Mouse (Mus musculus) MEL (cell line): ENCODE data around the gene Omp. TPM values are rescaled to one million over a fixed set of nuclear protein-coding genes. Genes with fewer than 3 reads are reported as not detected.

Experiments used
- DNase-seq: peaks from one replicate; pipeline ENCODE4 v3.0.0; 2011; ENCODE audit warnings: low read depth, low spot score
- H3K27ac ChIP-seq: 2 replicates; pipeline ENCODE4 v1.5.1; 2012; ENCODE audit warnings: low read depth, mild to moderate bottlenecking, control low read depth, low read length, moderate library complexity; ENCODE audit not compliant: control insufficient read depth
- H3K27me3 ChIP-seq, 2 experiments: fragments of 150-350 bp in 1 of 2; sonication (generic) in 1 of 2; 2 replicates each; pipeline ENCODE4 v1.6.1; 2012; ENCODE audit warnings: low read length in 2 of 2, mild to moderate bottlenecking in 2 of 2, improper control_type of control experiment in 1 of 2, moderate library complexity in 1 of 2; ENCODE audit not compliant: insufficient read depth in 2 of 2, control insufficient read depth in 1 of 2
- H3K36me3 ChIP-seq, 2 experiments: 2 replicates each; pipeline ENCODE4 v1.6.1; 2012 to 2014; ENCODE audit warnings: low read length in 2 of 2, improper control_type of control experiment in 1 of 2, inconsistent platforms in 1 of 2, mild to moderate bottlenecking in 1 of 2; ENCODE audit not compliant: insufficient read depth in 2 of 2, control insufficient read depth in 1 of 2
- H3K4me1 ChIP-seq, 2 experiments: fragments of 150-350 bp in 1 of 2; sonication (generic) in 1 of 2; 2 replicates each; pipeline ENCODE4 v1.6.1; 2012; ENCODE audit warnings: low read length in 2 of 2, improper control_type of control experiment in 1 of 2, mild to moderate bottlenecking in 1 of 2; ENCODE audit not compliant: insufficient read depth in 2 of 2, control insufficient read depth in 1 of 2
- H3K4me3 ChIP-seq, 2 experiments: fragments of 150-350 bp in 1 of 2; sonication (generic) in 1 of 2; 2 replicates each; pipeline ENCODE4 v1.5.1; 2012; ENCODE audit warnings: low read depth in 2 of 2, low read length in 2 of 2, mild to moderate bottlenecking in 2 of 2, moderate library complexity in 2 of 2, control low read depth in 1 of 2, improper control_type of control experiment in 1 of 2; ENCODE audit not compliant: control insufficient read depth in 1 of 2, insufficient read depth in 1 of 2
- H3K79me2 ChIP-seq: 2 replicates; pipeline ENCODE4 v1.6.1; 2012; ENCODE audit warnings: mild to moderate bottlenecking, low read length, moderate library complexity; ENCODE audit not compliant: control insufficient read depth, poor library complexity, insufficient read depth
- H3K9ac ChIP-seq: 2 replicates; pipeline ENCODE4 v1.6.1; 2012; ENCODE audit warnings: low read depth, mild to moderate bottlenecking, control low read depth, low read length, moderate library complexity; ENCODE audit not compliant: control insufficient read depth, poor library complexity, severe bottlenecking
- H3K9me3 ChIP-seq: fragments of 150-350 bp; sonication (generic); replicated peaks from 2 replicates; pipeline ENCODE4 v1.6.1; 2012; ENCODE audit warnings: mild to moderate bottlenecking, low read length, improper control_type of control experiment, moderate library complexity; ENCODE audit not compliant: insufficient read depth
- EP300 ChIP-seq, 2 experiments: IDR thresholded peaks; 2 replicates each; pipeline ENCODE4 v1.6.1; 2011; ENCODE audit warnings: improper control_type of control experiment in 2 of 2, low read length in 2 of 2, low read depth in 1 of 2, mild to moderate bottlenecking in 1 of 2
- GABPA ChIP-seq: IDR thresholded peaks from 2 replicates; pipeline ENCODE4 v1.6.1; 2012; ENCODE audit warnings: low read depth, mild to moderate bottlenecking, inconsistent platforms, low read length, improper control_type of control experiment, moderate library complexity
- JUND ChIP-seq: IDR thresholded peaks from 2 replicates; pipeline ENCODE4 v1.6.1; 2011; ENCODE audit warnings: low read depth, mild to moderate bottlenecking, improper control_type of control experiment, low read length
- MAFK ChIP-seq: IDR thresholded peaks from 2 replicates; pipeline ENCODE4 v1.6.1; 2011; ENCODE audit warnings: low read depth, mild to moderate bottlenecking, low read length, improper control_type of control experiment, borderline replicate concordance
- MEF2A ChIP-seq: IDR thresholded peaks from 2 replicates; pipeline ENCODE4 v1.6.1; 2014; ENCODE audit warnings: low read depth, mild to moderate bottlenecking, inconsistent platforms, low read length, improper control_type of control experiment; ENCODE audit not compliant: poor library complexity, insufficient replicate concordance, severe bottlenecking; ENCODE audit errors: extremely low read depth
- POLR2AphosphoS5 ChIP-seq: IDR thresholded peaks from 2 replicates; pipeline ENCODE4 v1.6.1; 2012; ENCODE audit warnings: low read depth, borderline replicate concordance, mild to moderate bottlenecking, inconsistent platforms, low read length, moderate library complexity, mixed read lengths
- RAD21 ChIP-seq: IDR thresholded peaks from 2 replicates; pipeline ENCODE4 v1.6.1; 2011; ENCODE audit warnings: mild to moderate bottlenecking, low read depth, low read length, improper control_type of control experiment
- RCOR1 ChIP-seq: IDR thresholded peaks from 2 replicates; pipeline ENCODE4 v1.6.1; 2012; ENCODE audit warnings: low read depth, mild to moderate bottlenecking, inconsistent platforms, low read length, improper control_type of control experiment
- SMC3 ChIP-seq: IDR thresholded peaks from 2 replicates; pipeline ENCODE4 v1.6.1; 2011; ENCODE audit warnings: low read depth, low read length, improper control_type of control experiment
- TAL1 ChIP-seq: IDR thresholded peaks from 2 replicates; pipeline ENCODE4 v1.6.1; 2012; ENCODE audit warnings: mild to moderate bottlenecking, inconsistent platforms, low read length, moderate library complexity, mixed read lengths
- TBP ChIP-seq: IDR thresholded peaks from 2 replicates; pipeline ENCODE4 v1.8.0; 2011; ENCODE audit warnings: low read depth, low read length, improper control_type of control experiment
- TCF12 ChIP-seq: IDR thresholded peaks from 2 replicates; pipeline ENCODE4 v1.6.1; 2014; ENCODE audit warnings: low read depth, mild to moderate bottlenecking, inconsistent platforms, low read length, improper control_type of control experiment, moderate library complexity
- USF1 ChIP-seq: IDR thresholded peaks from 2 replicates; pipeline ENCODE4 v1.6.1; 2014; ENCODE audit warnings: low read depth, mild to moderate bottlenecking, inconsistent platforms, low read length, improper control_type of control experiment, moderate library complexity
- USF2 ChIP-seq, 2 experiments: IDR thresholded peaks; 2 replicates each; pipeline ENCODE4 v1.6.1; 2011 to 2012; ENCODE audit warnings: improper control_type of control experiment in 2 of 2, low read length in 2 of 2, borderline replicate concordance in 1 of 2, inconsistent platforms in 1 of 2, low read depth in 1 of 2, mild to moderate bottlenecking in 1 of 2; ENCODE audit not compliant: insufficient read depth in 1 of 2
- ZC3H11A ChIP-seq: IDR thresholded peaks from 2 replicates; pipeline ENCODE4 v1.6.1; 2012; ENCODE audit warnings: low read depth, mild to moderate bottlenecking, inconsistent platforms, low read length, improper control_type of control experiment
- ZKSCAN1 ChIP-seq: IDR thresholded peaks from 2 replicates; pipeline ENCODE4 v1.6.1; 2012; ENCODE audit warnings: low read depth, mild to moderate bottlenecking, inconsistent platforms, low read length, improper control_type of control experiment, moderate library complexity
- polyA plus RNA-seq, 2 experiments: library from polyadenylated mRNA; stranded (reverse) in 1 of 2; unstranded in 1 of 2; fragments of >175 nt in 1 of 2; fragments of >200 nt in 1 of 2; gene quantifications; 2 replicates each; pipeline versions ENCODE4 v1.2.1 to v1.2.4; 2012; ENCODE audit warnings: low replicate concordance in 2 of 2, low read depth in 1 of 2; ENCODE audit not compliant: insufficient read length in 2 of 2, insufficient read depth in 1 of 2, missing spikeins in 1 of 2
- total RNA-seq: library from RNA; depleted of rRNA; stranded (reverse); fragments of 300-350 nt; gene quantifications from 2 replicates; pipeline ENCODE4 v1.2.3, GENCODE M21; 2012

The Omp gene
- total and polyA plus RNA-seq, 3 experiments: 0.07 to 0.08 TPM; not detected in 1

DNA sequence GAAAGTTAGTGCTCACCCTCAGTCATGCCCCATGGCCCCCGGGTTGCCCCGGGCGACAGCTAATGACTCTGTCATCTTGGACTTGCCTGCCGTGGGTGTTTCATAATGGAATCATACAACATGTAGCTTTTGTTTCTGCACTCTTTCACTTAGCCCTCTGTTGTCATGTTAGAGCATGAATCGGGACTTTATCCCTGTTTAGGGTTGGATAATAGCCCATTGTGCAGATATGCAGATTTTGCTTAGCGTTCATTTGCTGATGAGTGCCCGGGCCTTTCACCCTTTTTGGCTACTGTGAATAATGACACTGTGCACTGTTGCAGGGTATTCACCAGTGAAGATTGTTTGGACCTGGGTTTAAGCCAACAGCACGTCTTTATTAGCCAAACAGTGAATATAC is 41.3 kb upstream of the Omp start:
- no peaks in the 10 kb centered on the region for H3K9me3 ChIP-seq
- H3K36me3 ChIP-seq: peaks cover 0 to 2% of the 10 kb centered on the region in 2 experiments; a peak in 1 of 4 replicates
- no peaks in the 10 kb centered on the region for H3K79me2 ChIP-seq
- no peak for DNase-seq
- no peak overlapping the region for H3K4me3 ChIP-seq
- H3K27ac ChIP-seq: no peak overlapping the region
- peaks cover 0 to 2% of the 10 kb centered on the region in 2 experiments; a peak in 1 of 4 replicates for H3K4me1 ChIP-seq
- no peaks in the 10 kb centered on the region for H3K27me3 ChIP-seq
- no peak overlapping the region for H3K9ac ChIP-seq
- TF ChIP-seq MAFK (no peak), MEF2A (no peak), SMC3 (no peak), POLR2AphosphoS5 (no peak), JUND (no peak)

DNA sequence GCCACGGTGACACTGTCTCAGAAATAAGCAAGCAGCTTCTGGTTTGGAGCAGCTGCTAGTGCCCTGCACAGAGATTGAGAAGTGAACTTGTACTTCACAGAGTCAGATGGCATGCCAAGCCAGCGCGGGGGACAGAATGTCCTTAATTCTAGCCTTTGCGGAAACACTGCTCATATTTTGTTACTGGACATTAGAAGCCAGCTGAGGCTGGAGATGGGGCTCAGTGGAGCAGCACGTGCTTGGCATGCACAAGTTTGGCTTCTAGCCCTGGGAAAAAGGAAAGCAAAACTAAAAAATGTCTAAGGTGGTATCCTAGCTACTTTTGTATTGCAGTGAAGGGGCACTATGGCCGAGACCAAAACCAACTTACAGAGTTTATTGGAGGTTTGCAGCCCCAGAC is 40.0 kb upstream of the Omp start:
- Histone ChIP-seq H3K27me3 (no peaks in the 10 kb centered on the region), H3K36me3 (peaks cover 0 to under 1% of the 10 kb centered on the region in 2 experiments; a peak in 1 of 4 replicates), H3K9ac (no peak overlapping the region), H3K4me3 (no peak overlapping the region), H3K4me1 (peaks cover 0 to under 1% of the 10 kb centered on the region in 2 experiments; a peak in 1 of 4 replicates), H3K79me2 (no peaks in the 10 kb centered on the region), H3K27ac (no peak overlapping the region), H3K9me3 (no peaks in the 10 kb centered on the region)
- DNase-seq: no peak
- TF ChIP-seq RAD21 (no peak), ZC3H11A (no peak), ZKSCAN1 (no peak), TBP (no peak), GABPA (no peak), TAL1 (no peak), EP300 (IDR thresholded peaks at IDR 0.05; ENCODE audit: low read depth in 1 of 2, low read length in 2 of 2) (no peak), MAFK (no peak), USF1 (no peak), RCOR1 (no peak), USF2 (IDR thresholded peaks at IDR 0.05; ENCODE audit: borderline replicate concordance in 1 of 2, insufficient read depth in 1 of 2, low read depth in 1 of 2, low read length in 2 of 2) (no peak), TCF12 (no peak)
